Mouse (Mus musculus) urinary bladder, postnatal 0 days (tissue): ENCODE data around the gene Gm6465. TPM values are rescaled to one million over a fixed set of nuclear protein-coding genes. Genes with fewer than 3 reads are reported as not detected.

Experiments used
- polyA plus RNA-seq: library from polyadenylated mRNA; unstranded; fragments of >200 nt; fragmentation: Nextera tagmentation; extraction: Ambion mirVana; gene quantifications from 2 replicates; pipeline ENCODE4 v1.2.1, GENCODE M21; 2015

Gm6465 gene
- not detected in 2 replicates for polyA plus RNA-seq

GRCm38 (mm10) chr5:11845239-11845638 lies at the start of gene Gm6465:
Gm6465 (plus strand) TSS chr5:11845539.

Other genes starting within 250 kb of the Gm6465 start
- not detected in 2 replicates for gene Gm8922, start 163.6 kb upstream of the Gm6465 start, polyA plus RNA-seq
- not detected in 2 replicates for gene Gm8926, start 75.0 kb upstream of the Gm6465 start, polyA plus RNA-seq
- gene 4933402N22Rik, start 72.5 kb downstream of the Gm6465 start, polyA plus RNA-seq = not detected in 2 replicates